Mouse (Mus musculus): Measurements from ENCODE around the gene Fetub.

DNA sequence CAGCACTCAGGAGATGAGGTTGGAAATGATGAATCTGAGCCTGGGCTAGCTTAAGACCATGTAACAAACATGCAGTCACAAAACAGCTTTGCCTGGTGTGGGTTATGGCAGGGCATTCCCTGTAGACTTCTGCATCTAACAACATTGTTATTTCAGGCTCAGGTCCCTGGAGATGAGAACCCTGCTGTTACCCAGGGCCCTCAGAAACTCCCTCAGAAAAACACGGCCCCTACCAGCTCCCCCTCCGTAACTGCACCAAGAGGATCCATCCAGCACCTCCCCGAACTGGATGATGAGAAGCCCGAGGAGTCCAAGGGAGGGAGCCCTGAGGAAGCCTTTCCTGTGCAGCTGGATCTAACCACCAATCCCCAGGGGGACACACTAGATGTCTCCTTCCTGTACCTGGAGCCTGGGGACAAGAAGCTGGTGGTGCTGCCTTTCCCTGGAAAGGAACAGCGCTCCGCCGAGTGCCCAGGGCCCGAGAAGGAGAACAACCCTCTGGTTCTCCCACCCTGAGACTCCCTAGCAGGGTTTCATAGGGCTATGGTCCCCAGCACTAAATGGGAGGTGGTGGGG is 21.1 kb downstream of the Fetub start:
- TF ChIP-seq CTCF (IDR thresholded peaks at IDR 0.05; ENCODE audit: control insufficient read depth, insufficient read depth, insufficient replicate concordance, low read depth, low read length): no peak
- no peak for TF ChIP-seq POLR2A (IDR thresholded peaks at IDR 0.05; ENCODE audit: control insufficient read depth, low read depth, low read length)

Data from testis, adult 2 months (tissue).